8 mouse cellular contexts compared by ENCODE assay signal in the genomic region with DNA sequence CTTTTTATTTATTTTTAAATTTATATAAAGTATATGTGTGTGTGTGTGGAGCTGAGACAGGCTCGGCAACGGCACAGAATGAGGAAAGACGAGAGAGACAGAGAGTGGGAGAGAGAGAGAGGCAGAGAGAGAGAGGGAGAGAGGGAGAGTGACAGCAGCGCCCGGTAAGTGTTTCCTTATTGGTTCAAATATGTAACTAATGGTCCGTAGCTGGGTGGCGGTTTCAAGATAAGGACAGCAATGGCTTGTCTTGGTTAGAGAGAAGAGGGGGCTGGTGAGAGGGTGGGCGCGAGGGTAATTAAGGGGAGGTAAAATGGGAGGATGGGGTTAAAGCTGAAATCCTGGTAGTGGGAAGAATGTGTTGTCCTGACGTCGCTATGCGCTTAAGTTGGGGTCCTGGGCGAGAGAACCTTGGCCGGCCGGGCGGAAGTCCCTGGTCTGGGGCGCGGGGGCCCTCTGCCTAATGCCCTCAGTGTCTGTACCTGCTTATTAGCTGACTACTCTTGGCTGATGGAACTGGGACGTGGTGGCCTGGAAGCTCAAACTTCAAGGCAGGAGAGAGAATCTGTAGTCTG. TPM values are rescaled to one million over a fixed set of nuclear protein-coding genes. Genes with fewer than 3 reads are reported as not detected.
DNase-seq lines count a peak whose midpoint lies in the region; ATAC-seq and TF ChIP-seq lines count a peak whose summit lies in the region.

No protein-coding gene starts in this region.

- H3K4me1 ChIP-seq in heart, embryonic 10.5 days = peaks cover 32% of the 10 kb centered on the region
- H3K4me1 ChIP-seq in E14TG2a.4 (replicated peaks; ENCODE audit: low read depth, low read length) = peaks cover 47% of the 10 kb centered on the region
- no peaks in the 10 kb centered on the region for H3K4me1 ChIP-seq in forebrain, postnatal 0 days (ENCODE audit: insufficient read depth)
- H3K4me1 ChIP-seq in liver, postnatal 0 days (ENCODE audit: insufficient read depth) = peaks cover 4% of the 10 kb centered on the region; the same call in 1 of the 2 replicates

- no peaks in the 10 kb centered on the region for H3K9me3 ChIP-seq in heart, embryonic 10.5 days
- no peaks in the 10 kb centered on the region for H3K9me3 ChIP-seq in E14TG2a.4 (ENCODE audit: low read length)
- no peaks in the 10 kb centered on the region for H3K9me3 ChIP-seq in forebrain, postnatal 0 days (ENCODE audit: low read length)
- no peaks in the 10 kb centered on the region for H3K9me3 ChIP-seq in liver, postnatal 0 days (ENCODE audit: low read length)

- intact Hi-C loops in heart, postnatal 14 days (cut with DNase I) = no loop called here
- intact Hi-C loops in left cerebral cortex, postnatal 10 days (cut with DNase I) = no loop called here

- H3K4me2 ChIP-seq in forebrain, postnatal 0 days (ENCODE audit: low read depth) = peak overlapping the region; percentile 63
- H3K4me2 ChIP-seq in liver, postnatal 0 days (ENCODE audit: low read depth, low read length) = peak overlapping the region; percentile 74

- no peak for TF ChIP-seq EP300 in liver, postnatal 0 days (IDR thresholded peaks at IDR 0.05; ENCODE audit: low read depth)

- no peak for DNase-seq in heart, embryonic 10.5 days (ENCODE audit: low spot score)
- DNase-seq in heart, postnatal 14 days = no peak
- no peak for DNase-seq in forebrain, postnatal 0 days
- DNase-seq in liver, postnatal 0 days = no peak
- DNase-seq in left cerebral cortex, postnatal 10 days (ENCODE audit: extremely low spot score in 1 of 2, low spot score in 2 of 2) = no peak
- DNase-seq in adipocyte (ENCODE audit: low spot score) = no peak
- no peak for DNase-seq in spleen, postnatal 10 days (ENCODE audit: low spot score in 2 of 2)

- no peak for ATAC-seq in forebrain, postnatal 0 days
- ATAC-seq in liver, postnatal 0 days = no peak

- no peak overlapping the region for H3K9ac ChIP-seq in forebrain, postnatal 0 days
- H3K9ac ChIP-seq in liver, postnatal 0 days (replicated peaks) = no peak overlapping the region

- H3K27me3 ChIP-seq in heart, embryonic 10.5 days (ENCODE audit: insufficient read depth, poor library complexity, severe bottlenecking) = peaks cover 100% of the 10 kb centered on the region
- H3K27me3 ChIP-seq in E14TG2a.4 (ENCODE audit: insufficient read depth, low read length) = peaks cover 97% of the 10 kb centered on the region
- peaks cover 91% of the 10 kb centered on the region for H3K27me3 ChIP-seq in forebrain, postnatal 0 days (ENCODE audit: insufficient read depth, low read length)
- H3K27me3 ChIP-seq in liver, postnatal 0 days (ENCODE audit: insufficient read depth, low read length) = peaks cover 98% of the 10 kb centered on the region

- 0% methylated on average over 19 of the region's 19 CpGs for WGBS in heart, embryonic 10.5 days
- WGBS in forebrain, postnatal 0 days = 5% methylated on average over 19 of the region's 19 CpGs
- WGBS in liver, postnatal 0 days (ENCODE audit: insufficient replicate concordance) = under 1% methylated on average over 19 of the region's 19 CpGs

- no peaks in the 10 kb centered on the region for H3K36me3 ChIP-seq in heart, embryonic 10.5 days
- H3K36me3 ChIP-seq in E14TG2a.4 (ENCODE audit: insufficient read depth, low read length) = no peaks in the 10 kb centered on the region
- no peaks in the 10 kb centered on the region for H3K36me3 ChIP-seq in forebrain, postnatal 0 days (ENCODE audit: insufficient read depth)
- no peaks in the 10 kb centered on the region for H3K36me3 ChIP-seq in liver, postnatal 0 days (replicated peaks; ENCODE audit: insufficient read depth, low read length)

- peak overlapping the region; percentile 63 for H3K4me3 ChIP-seq in heart, embryonic 10.5 days
- H3K4me3 ChIP-seq in E14TG2a.4 (replicated peaks; ENCODE audit: low read length) = peak overlapping the region; percentile 63
- H3K4me3 ChIP-seq in forebrain, postnatal 0 days (ENCODE audit: low read depth, low read length) = peak overlapping the region; percentile 31
- peak overlapping the region; percentile 46; the same call in 1 of the 2 replicates for H3K4me3 ChIP-seq in liver, postnatal 0 days (ENCODE audit: low read depth, low read length)

- H3K27ac ChIP-seq in heart, embryonic 10.5 days = peak overlapping the region; percentile 60; the same call in 1 of the 2 replicates
- no peak overlapping the region for H3K27ac ChIP-seq in forebrain, postnatal 0 days (ENCODE audit: low read depth, low read length)
- H3K27ac ChIP-seq in liver, postnatal 0 days (ENCODE audit: low read depth) = no peak overlapping the region

- TF ChIP-seq CTCF in E14TG2a.4 (conservative IDR thresholded peaks at IDR 0.05; ENCODE audit: low read length) = no peak
- TF ChIP-seq CTCF in forebrain, postnatal 0 days (IDR thresholded peaks at IDR 0.05; ENCODE audit: low read depth) = no peak
- TF ChIP-seq CTCF in liver, postnatal 0 days (IDR thresholded peaks at IDR 0.05; ENCODE audit: low read depth) = no peak

RNA-seq across cellular contexts. Expression of gene Hoxc6, which starts 0.6 kb away (rescaled TPM):
- 0.23 and 1.8 TPM in 2 replicates for polyA plus RNA-seq in heart, embryonic 10.5 days (2016; fragmentation: Nextera tagmentation; extraction: Ambion mirVana)
- not detected for total RNA-seq in heart, postnatal 14 days (2021)
- total RNA-seq in forebrain, postnatal 0 days (2014; rRNA removed) = not detected in 2 replicates
- not detected in 2 replicates for polyA plus RNA-seq in forebrain, postnatal 0 days (2015; fragmentation: Nextera tagmentation; extraction: Ambion mirVana)
- not detected in 2 replicates for polyA plus RNA-seq in liver, postnatal 0 days (2015; fragmentation: Nextera tagmentation; extraction: Ambion mirVana)
- total RNA-seq in left cerebral cortex, postnatal 10 days (2021) = not detected

RNA-seq across cellular contexts. Expression of gene Hoxc8, which starts 8.3 kb away (rescaled TPM):
- 0.06 and 1.7 TPM in 2 replicates for polyA plus RNA-seq in heart, embryonic 10.5 days (2016; fragmentation: Nextera tagmentation; extraction: Ambion mirVana)
- total RNA-seq in heart, postnatal 14 days (2021) = not detected
- total RNA-seq in forebrain, postnatal 0 days (2014; rRNA removed) = not detected in 2 replicates
- not detected in 2 replicates for polyA plus RNA-seq in forebrain, postnatal 0 days (2015; fragmentation: Nextera tagmentation; extraction: Ambion mirVana)
- polyA plus RNA-seq in liver, postnatal 0 days (2015; fragmentation: Nextera tagmentation; extraction: Ambion mirVana) = not detected in 2 replicates
- total RNA-seq in left cerebral cortex, postnatal 10 days (2021) = not detected

RNA-seq across cellular contexts. Expression of gene Hoxc4, which starts 20.0 kb away (rescaled TPM):
- polyA plus RNA-seq in heart, embryonic 10.5 days (2016; fragmentation: Nextera tagmentation; extraction: Ambion mirVana) = 0.81 and 6.6 TPM in 2 replicates
- under 1 TPM in 1 of 2 experiments, not detected in 1; 0.31 TPM for total RNA-seq in heart, postnatal 14 days (2021)
- not detected in 2 replicates for total RNA-seq in forebrain, postnatal 0 days (2014; rRNA removed)
- not detected in 2 replicates for polyA plus RNA-seq in forebrain, postnatal 0 days (2015; fragmentation: Nextera tagmentation; extraction: Ambion mirVana)
- 0.07 and 0.11 TPM in 2 replicates for polyA plus RNA-seq in liver, postnatal 0 days (2015; fragmentation: Nextera tagmentation; extraction: Ambion mirVana)
- total RNA-seq in left cerebral cortex, postnatal 10 days (2021) = not detected

RNA-seq across cellular contexts. Expression of gene Hoxc9, which starts 22.5 kb away (rescaled TPM):
- polyA plus RNA-seq in heart, embryonic 10.5 days (2016; fragmentation: Nextera tagmentation; extraction: Ambion mirVana) = 0.49 TPM in 1 of 2 replicates, not detected in the other
- total RNA-seq in heart, postnatal 14 days (2021) = not detected
- not detected in 2 replicates for total RNA-seq in forebrain, postnatal 0 days (2014; rRNA removed)
- not detected in 2 replicates for polyA plus RNA-seq in forebrain, postnatal 0 days (2015; fragmentation: Nextera tagmentation; extraction: Ambion mirVana)
- polyA plus RNA-seq in liver, postnatal 0 days (2015; fragmentation: Nextera tagmentation; extraction: Ambion mirVana) = not detected in 2 replicates
- total RNA-seq in left cerebral cortex, postnatal 10 days (2021) = not detected

RNA-seq across cellular contexts. Expression of gene Hoxc5, which starts 31.5 kb away (rescaled TPM):
- 0.60 and 5.5 TPM in 2 replicates for polyA plus RNA-seq in heart, embryonic 10.5 days (2016; fragmentation: Nextera tagmentation; extraction: Ambion mirVana)
- total RNA-seq in heart, postnatal 14 days (2021) = not detected
- total RNA-seq in forebrain, postnatal 0 days (2014; rRNA removed) = not detected in 2 replicates
- polyA plus RNA-seq in forebrain, postnatal 0 days (2015; fragmentation: Nextera tagmentation; extraction: Ambion mirVana) = not detected in 2 replicates
- not detected in 2 replicates for polyA plus RNA-seq in liver, postnatal 0 days (2015; fragmentation: Nextera tagmentation; extraction: Ambion mirVana)
- total RNA-seq in left cerebral cortex, postnatal 10 days (2021) = not detected
